Mouse (Mus musculus) G1E (cell line): ENCODE data around the gene Renbp. TPM values are rescaled to one million over a fixed set of nuclear protein-coding genes. Genes with fewer than 3 reads are reported as not detected.
A peak's percentile ranks its signal among the peaks of the same experiment; 100 is the strongest.

Experiments used
- ATAC-seq: 2 replicates; pipeline ENCODE4 v1.8.0; 2016; ENCODE audit warnings: mild to moderate bottlenecking; ENCODE audit not compliant: insufficient number of reproducible peaks, poor library complexity, low FRiP score, severe bottlenecking; ENCODE audit errors: extremely low read depth
- DNase-seq: peaks from one replicate; pipeline ENCODE4 v3.0.0; 2012; ENCODE audit warnings: low spot score
- H3K27me3 ChIP-seq: 2 replicates; pipeline ENCODE4 v1.6.1; 2012; ENCODE audit warnings: mild to moderate bottlenecking, low read length, inconsistent platforms; ENCODE audit not compliant: insufficient read depth
- H3K36me3 ChIP-seq: replicated peaks from 2 replicates; pipeline ENCODE3; 2012; ENCODE audit warnings: mild to moderate bottlenecking, inconsistent platforms
- H3K4me1 ChIP-seq: 2 replicates; pipeline ENCODE4 v1.6.1; 2012; ENCODE audit warnings: low read depth, low read length, inconsistent platforms, mixed read lengths; ENCODE audit not compliant: insufficient read depth
- H3K4me3 ChIP-seq: 2 replicates; pipeline ENCODE4 v1.5.1; 2012; ENCODE audit warnings: low read depth, mild to moderate bottlenecking, inconsistent platforms, low read length, moderate library complexity, mixed read lengths
- H3K9me3 ChIP-seq: replicated peaks from 2 replicates; pipeline ENCODE4 v1.6.1; 2012; ENCODE audit warnings: inconsistent platforms
- CTCF ChIP-seq: IDR thresholded peaks from 2 replicates; pipeline ENCODE4 v1.5.1; 2012; ENCODE audit warnings: low read depth, low read length, inconsistent platforms, mixed read lengths
- GATA1 ChIP-seq: IDR thresholded peaks from 2 replicates; pipeline ENCODE4 v1.6.1; 2012; ENCODE audit warnings: borderline replicate concordance, low read length, inconsistent platforms, mixed read lengths
- GATA2 ChIP-seq: IDR thresholded peaks from 2 replicates; pipeline ENCODE4 v1.6.1; 2012; ENCODE audit warnings: low read depth, low read length, inconsistent platforms, borderline replicate concordance
- POLR2AphosphoS5 ChIP-seq: IDR thresholded peaks from 2 replicates; pipeline ENCODE4 v1.6.1; 2012; ENCODE audit warnings: low read depth, low read length, inconsistent platforms; ENCODE audit not compliant: insufficient replicate concordance
- TAL1 ChIP-seq: conservative IDR thresholded peaks from 2 replicates; pipeline ENCODE4 v1.6.1; 2012; ENCODE audit warnings: low read depth, low read length, inconsistent platforms, mixed read lengths
- polyA plus RNA-seq: library from polyadenylated mRNA; stranded (reverse); fragments of >175 nt; gene quantifications from 2 replicates; pipeline ENCODE4 v1.2.3, GENCODE M21; 2012
- total RNA-seq, 2 experiments: library from RNA; stranded (forward) in 1 of 2; stranded (reverse) in 1 of 2; fragments of 200-1000 nt in 1 of 2; fragments of >200 nt in 1 of 2; fragmentation: Nextera tagmentation in 1 of 2; gene quantifications; 2 replicates each; pipeline ENCODE4 v1.2.3; 2014 to 2017

The Renbp gene
- total and polyA plus RNA-seq, 3 experiments, result 42.7 to 196 (median 139) TPM

DNA sequence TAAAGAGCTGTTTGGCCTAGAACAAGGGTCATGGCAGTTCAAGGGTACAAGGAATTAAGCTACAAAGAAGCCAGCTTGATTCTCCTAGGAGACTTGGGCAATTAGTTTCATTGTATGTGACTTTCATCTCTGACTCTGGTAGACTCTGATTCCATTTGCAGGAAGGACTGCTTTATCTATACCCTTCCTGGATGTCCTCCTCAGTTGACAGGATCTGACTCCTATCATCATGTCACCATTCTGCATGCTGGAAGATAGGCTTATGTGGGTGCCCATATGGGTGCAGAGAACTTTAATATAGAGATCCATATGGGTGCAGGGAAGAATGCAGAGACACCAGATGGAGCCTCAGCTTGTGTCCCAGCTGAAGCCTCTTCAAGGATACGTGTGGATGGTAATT, 38.5 kb upstream of the Renbp start:
- Histone ChIP-seq H3K4me1 (peaks cover 16% of the 10 kb centered on the region), H3K4me3 (no peak overlapping the region), H3K27me3 (no peaks in the 10 kb centered on the region), H3K36me3 (peaks cover 6% of the 10 kb centered on the region), H3K9me3 (no peaks in the 10 kb centered on the region)
- no peak for ATAC-seq
- no peak for DNase-seq
- TF ChIP-seq CTCF, result no peak

GRCm38 (mm10) chrX:73967177-73968075, 36.8 kb upstream of the Renbp start:
- no peaks in the 10 kb centered on the region for H3K27me3 ChIP-seq
- DNase-seq (peak; percentile 48), ATAC-seq (peak; percentile 41)
- TF ChIP-seq GATA1, result no peak
- no peak for TF ChIP-seq POLR2AphosphoS5
- TF ChIP-seq TAL1, result no peak
- no peak for TF ChIP-seq GATA2
- no peak for TF ChIP-seq CTCF
- peaks cover 33% of the 10 kb centered on the region for H3K4me1 ChIP-seq
- no peaks in the 10 kb centered on the region for H3K9me3 ChIP-seq
- H3K36me3 ChIP-seq, result peaks cover 22% of the 10 kb centered on the region
- peak overlapping the region; percentile 84 for H3K4me3 ChIP-seq

- Histone ChIP-seq H3K4me1 (peaks cover 42% of the 10 kb centered on the region), H3K36me3 (peaks cover 31% of the 10 kb centered on the region), H3K9me3 (no peaks in the 10 kb centered on the region), H3K27me3 (no peaks in the 10 kb centered on the region), H3K4me3 (peak within 1 kb of the TSS; percentile 84)
- ATAC-seq (peak; percentile 37; the same call in 1 of the 2 replicates), DNase-seq (peak; percentile 76)
- TF ChIP-seq TAL1, result no peak
- TF ChIP-seq POLR2AphosphoS5, result no peak
Measured at GRCm38 (mm10) chrX:73966248-73967176, 35.9 kb upstream of the Renbp start, which contains the start of gene Hcfc1. Gene Hcfc1, minus strand, starts transcription at chrX:73966357.

DNA sequence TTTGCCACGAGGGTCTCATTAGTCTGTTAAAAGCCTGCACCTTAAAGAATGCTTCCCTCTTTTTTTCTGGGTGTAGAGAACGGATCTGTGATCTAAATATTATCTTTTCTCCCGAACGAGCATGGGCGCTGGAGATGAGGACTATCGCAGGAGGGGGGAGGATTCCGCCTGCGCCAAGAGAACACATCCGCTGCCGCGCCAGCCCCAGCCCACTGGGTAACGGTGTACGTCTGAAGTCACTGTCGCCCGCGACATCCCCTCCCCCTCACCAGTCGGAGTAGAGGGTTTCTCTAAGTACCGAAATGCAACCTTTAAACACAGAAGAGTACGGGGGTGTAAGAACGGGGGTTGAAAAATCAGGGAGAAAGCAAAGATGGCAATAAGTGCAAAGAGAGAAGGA, 34.7 kb upstream of the Renbp start:
- TF ChIP-seq POLR2AphosphoS5, result no peak
- no peak for TF ChIP-seq GATA1
- no peak for TF ChIP-seq GATA2
- no peak for TF ChIP-seq CTCF
- TF ChIP-seq TAL1, result no peak
- peaks cover 53% of the 10 kb centered on the region for H3K4me1 ChIP-seq
- H3K27me3 ChIP-seq, result no peaks in the 10 kb centered on the region
- H3K36me3 ChIP-seq, result peaks cover 43% of the 10 kb centered on the region
- H3K9me3 ChIP-seq, result no peaks in the 10 kb centered on the region
- no peak for DNase-seq
- no peak for ATAC-seq
- H3K4me3 ChIP-seq, result peak overlapping the region; percentile 84

GRCm38 (mm10) chrX:73964363-73964762, 33.7 kb upstream of the Renbp start:
- DNase-seq (peak; percentile 18), ATAC-seq (peak; percentile 48)
- no peaks in the 10 kb centered on the region for H3K9me3 ChIP-seq
- H3K27me3 ChIP-seq, result no peaks in the 10 kb centered on the region
- no peak for TF ChIP-seq GATA2
- TF ChIP-seq POLR2AphosphoS5, result no peak; the same call in 1 of the 2 replicates
- TF ChIP-seq CTCF, result no peak
- no peak for TF ChIP-seq GATA1
- no peak for TF ChIP-seq TAL1
- H3K4me3 ChIP-seq, result peak overlapping the region; percentile 84
- peaks cover 53% of the 10 kb centered on the region for H3K36me3 ChIP-seq
- H3K4me1 ChIP-seq, result peaks cover 52% of the 10 kb centered on the region

DNA sequence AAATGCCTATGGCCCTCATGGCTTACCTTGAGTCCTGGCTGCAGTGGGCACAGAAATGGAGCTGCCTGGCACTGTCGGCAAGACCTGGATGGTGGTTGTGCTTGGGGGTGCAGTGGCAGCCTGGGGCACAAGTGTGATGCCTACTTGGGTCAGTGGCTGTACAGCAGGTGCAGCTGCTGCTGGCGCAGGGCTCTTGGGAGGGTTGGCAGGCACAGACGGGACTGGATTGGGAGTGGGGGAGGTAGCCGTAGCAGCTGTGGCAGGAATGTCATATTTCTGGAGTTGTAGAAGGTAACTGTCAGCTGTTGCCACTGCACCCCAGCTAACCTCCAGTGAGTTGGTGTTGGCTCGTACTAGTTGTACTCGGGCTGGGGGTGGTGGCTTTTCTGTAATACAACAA, 24.3 kb upstream of the Renbp start:
- ATAC-seq (no peak), DNase-seq (no peak)
- H3K4me1 ChIP-seq, result peaks cover 9% of the 10 kb centered on the region
- TF ChIP-seq CTCF (no peak), POLR2AphosphoS5 (no peak), GATA1 (no peak), TAL1 (no peak), GATA2 (no peak)
- H3K4me3 ChIP-seq, result no peak overlapping the region
- H3K36me3 ChIP-seq, result peaks cover 95% of the 10 kb centered on the region
- no peaks in the 10 kb centered on the region for H3K27me3 ChIP-seq
- H3K9me3 ChIP-seq, result no peaks in the 10 kb centered on the region
